Mouse (Mus musculus) neural tube, embryonic 10.5 days (tissue): ENCODE measurements around the gene Taf6.

ENCODE experiments used
- DNase-seq: peaks from one replicate; pipeline ENCODE4 v3.0.0-alpha.2; 2017; ENCODE audit warnings: low spot score; ENCODE audit errors: extremely low spot score

The Taf6 gene

GRCm38 (mm10) chr5:138171695-138172491, 15.4 kb downstream of the Taf6 start, which contains the start of the genes Ap4m1 and Mcm7:
Gene Ap4m1 (plus strand): TSS chr5:138172002.
Gene Mcm7 (minus strand): TSS chr5:138172422.
- peak; percentile 89 for DNase-seq

- DNase-seq: peak; percentile 97
These were observed 16.2 kb downstream of the Taf6 start for GRCm38 (mm10) chr5:138170936-138171561.

- no peak for DNase-seq
These were observed 21.7 kb downstream of the Taf6 start for GRCm38 (mm10) chr5:138165594-138165993.

- DNase-seq: no peak
These were observed 23.6 kb downstream of the Taf6 start for GRCm38 (mm10) chr5:138163610-138164009.

- no peak for DNase-seq
These were observed 24.2 kb downstream of the Taf6 start for GRCm38 (mm10) chr5:138163046-138163445.

GRCm38 (mm10) chr5:138160842-138161665, 26.2 kb downstream of the Taf6 start, which contains the start of gene Cops6:
Gene Cops6 (plus strand): TSS chr5:138161071.
- peak; percentile 97 for DNase-seq

- DNase-seq: no peak
These were observed 27.0 kb downstream of the Taf6 start for GRCm38 (mm10) chr5:138160224-138160762.

- DNase-seq: peak; percentile 90
These were observed 31.7 kb downstream of the Taf6 start, which contains the start of gene Zfp113 for GRCm38 (mm10) chr5:138155443-138155976. Gene Zfp113 (minus strand): TSS chr5:138155744.

- DNase-seq: no peak
These were observed 32.9 kb downstream of the Taf6 start for GRCm38 (mm10) chr5:138154390-138154789.

GRCm38 (mm10) chr5:138138585-138138984, 48.7 kb downstream of the Taf6 start:
- DNase-seq: no peak

- no peak for DNase-seq
These were observed 49.2 kb downstream of the Taf6 start for GRCm38 (mm10) chr5:138137935-138138549.

GRCm38 (mm10) chr5:138137257-138137656, 50.0 kb downstream of the Taf6 start:
- no peak for DNase-seq

GRCm38 (mm10) chr5:138132425-138133064, 54.7 kb downstream of the Taf6 start:
- DNase-seq: no peak
